ENCODE assay signal across 12 mouse cellular contexts in the genomic region with DNA sequence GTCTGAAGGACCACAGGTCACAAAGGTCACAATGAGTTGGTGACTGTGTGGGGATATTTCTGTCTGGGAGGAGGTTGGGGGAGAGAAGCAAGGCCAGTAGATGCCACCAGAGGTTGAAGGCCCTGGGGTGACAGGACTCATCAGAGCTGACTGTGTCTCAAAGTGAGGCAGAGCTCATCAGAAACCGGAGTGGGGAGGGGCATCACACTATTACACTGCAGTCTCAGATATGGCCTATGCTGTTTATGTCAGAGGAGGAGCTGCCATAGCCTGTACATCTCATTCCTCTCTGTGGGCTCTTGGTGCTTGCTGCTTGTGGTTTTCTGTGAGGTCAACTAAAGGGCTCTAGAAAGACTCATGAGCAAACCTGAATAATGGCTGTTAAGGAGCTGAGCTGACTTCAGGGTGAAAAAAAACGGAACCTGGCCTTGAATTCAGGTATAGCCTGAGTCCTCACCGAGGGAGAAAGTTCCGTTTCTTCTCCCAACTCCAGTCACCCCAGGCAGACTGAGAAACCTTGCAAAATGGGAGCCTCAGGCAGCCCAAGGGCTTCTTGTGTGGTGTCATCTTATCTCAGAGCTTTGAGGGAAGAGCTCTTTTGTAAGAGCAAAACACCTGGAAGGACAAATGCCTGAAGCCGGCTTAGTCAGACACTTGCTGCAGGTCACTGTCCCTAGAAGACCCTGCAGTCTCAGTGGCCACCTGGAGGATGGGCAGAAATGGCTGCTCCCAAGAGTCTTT.
DNase-seq lines count a peak whose midpoint lies in the region; ATAC-seq lines count a peak whose summit lies in the region.
"Had no signal": no experiment of that assay in that cellular context is flagged by ENCODE, and none has a peak within 500 bp of the region (broad histone marks: within the 10 kb centered on the region; RNA-seq: fewer than 3 reads in every experiment).

No protein-coding gene starts in this region.

- peak; percentile 37 to 47 for DNase-seq in B cell, adult 2 months
- peak; percentile 61 for DNase-seq in T-cell, adult 2 months (ENCODE audit: low spot score)
- DNase-seq in thymus, postnatal 0 days (ENCODE audit: low spot score), result peak; percentile 34
- no peak for DNase-seq in adrenal gland, postnatal 14 days
- no peak for DNase-seq in adrenal gland, postnatal 4 days (ENCODE audit: low spot score in 2 of 2)
- no peak for DNase-seq in ovary, postnatal 14 days (ENCODE audit: low spot score)
- DNase-seq: adrenal gland, postnatal 10 days; cerebellum, postnatal 25 days; kidney, postnatal 36 days; lung, adult 18-20 months had no signal

- peak; percentile 63 for ATAC-seq in inflammation-experienced regulatory T-cells, adult 6 months
- ATAC-seq: intestine, postnatal 0 days had no signal

Comparison
In these comparisons a context has a peak if more than half of its experiments do, and no peak if none do; other contexts are left out.
1. DNase-seq: peak in B cell, adult 2 months (2 of 2), T-cell, adult 2 months (single experiment) and thymus, postnatal 0 days (single experiment); none in adrenal gland, postnatal 14 days (single experiment), adrenal gland, postnatal 4 days (0 of 2) and ovary, postnatal 14 days (single experiment).